ENCODE assay signal across 20 mouse cellular contexts in the genomic region with DNA sequence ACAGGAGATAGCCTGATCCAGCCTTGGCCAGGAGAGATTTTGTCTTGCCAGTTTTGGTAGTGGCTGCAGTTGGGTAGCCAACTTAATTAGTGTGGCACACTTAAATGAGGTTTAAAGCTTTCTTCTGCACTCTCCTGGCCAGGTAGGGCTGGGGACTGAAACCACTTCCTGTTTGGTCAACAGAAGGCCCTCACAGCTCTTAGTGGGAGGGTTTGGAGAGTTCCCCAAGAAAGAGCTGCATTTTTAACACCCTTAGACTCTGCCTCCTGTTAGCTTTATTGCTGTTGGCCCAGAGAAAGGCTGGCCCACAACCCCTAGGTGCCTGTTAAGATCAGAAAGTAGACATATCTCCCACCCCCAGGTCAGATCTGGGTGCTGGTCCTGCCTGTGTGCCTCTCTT. TPM values are rescaled to one million over a fixed set of nuclear protein-coding genes. Genes with fewer than 3 reads are reported as not detected.
A peak's percentile ranks its signal among the peaks of the same experiment; 100 is the strongest.
DNase-seq lines count a peak whose midpoint lies in the region; ATAC-seq and TF ChIP-seq lines count a peak whose summit lies in the region.
"Had no signal": no experiment of that assay in that cellular context is flagged by ENCODE, and none has a peak within 500 bp of the region (broad histone marks: within the 10 kb centered on the region; RNA-seq: fewer than 3 reads in every experiment).

No protein-coding gene starts in this region.

- peaks cover 8% of the 10 kb centered on the region; the same call in 1 of the 2 replicates for H3K4me1 ChIP-seq in cerebellum, adult 2 months (ENCODE audit: control insufficient read depth, insufficient read depth, low read length)
- H3K4me1 ChIP-seq in heart, postnatal 0 days (ENCODE audit: control insufficient read depth, insufficient read depth), result peaks cover 25% of the 10 kb centered on the region
- peaks cover 22% of the 10 kb centered on the region for H3K4me1 ChIP-seq in heart, embryonic 12.5 days (replicated peaks)
- peaks cover 13% of the 10 kb centered on the region; the same call in 1 of the 2 replicates for H3K4me1 ChIP-seq in brown adipose tissue, adult 24 weeks (ENCODE audit: control insufficient read depth, insufficient read depth, insufficient read length, low read length)
- H3K4me1 ChIP-seq in limb, embryonic 15.5 days, result peaks cover 5% of the 10 kb centered on the region; the same call in 1 of the 2 replicates
- H3K4me1 ChIP-seq: embryonic facial prominence, embryonic 12.5 days had no signal

- no peak overlapping the region for H3K4me3 ChIP-seq in cerebellum, adult 2 months (replicated peaks; ENCODE audit: insufficient read depth, low read depth, low read length)
- no peak overlapping the region for H3K4me3 ChIP-seq in heart, postnatal 0 days (ENCODE audit: low read depth, low read length)
- no peak overlapping the region for H3K4me3 ChIP-seq in heart, embryonic 12.5 days
- H3K4me3 ChIP-seq in brown adipose tissue, adult 24 weeks (ENCODE audit: insufficient read depth, low read depth, low read length), result no peak overlapping the region
- no peak overlapping the region for H3K4me3 ChIP-seq in limb, embryonic 15.5 days
- H3K4me3 ChIP-seq: embryonic facial prominence, embryonic 12.5 days; hindbrain, embryonic 15.5 days; kidney, embryonic 15.5 days; limb, embryonic 12.5 days had no signal

- DNase-seq in cerebellum, adult 2 months, result no peak
- no peak for DNase-seq in cerebellum, adult 8-10 months
- no peak for DNase-seq in heart, postnatal 0 days (ENCODE audit: low spot score)
- no peak for DNase-seq in ovary, postnatal 36 days (ENCODE audit: low spot score)
- DNase-seq: adrenal gland, postnatal 25 days; cerebellum, adult 11-12 months; liver, postnatal 0 days; right cerebral cortex, postnatal 4 days; thymus, adult 2 months had no signal

- no peak overlapping the region for H3K4me2 ChIP-seq in heart, postnatal 0 days (ENCODE audit: low read depth, low read length)
- no peak overlapping the region for H3K4me2 ChIP-seq in heart, embryonic 12.5 days
- H3K4me2 ChIP-seq in limb, embryonic 15.5 days, result no peak overlapping the region
- H3K4me2 ChIP-seq: embryonic facial prominence, embryonic 12.5 days; hindbrain, embryonic 15.5 days; kidney, embryonic 15.5 days; limb, embryonic 12.5 days had no signal

- no peaks in the 10 kb centered on the region for H3K36me3 ChIP-seq in heart, postnatal 0 days (replicated peaks; ENCODE audit: control insufficient read depth, insufficient read depth, low read length)
- no peaks in the 10 kb centered on the region for H3K36me3 ChIP-seq in heart, embryonic 12.5 days
- H3K36me3 ChIP-seq in limb, embryonic 15.5 days, result no peaks in the 10 kb centered on the region
- H3K36me3 ChIP-seq: embryonic facial prominence, embryonic 12.5 days; hindbrain, embryonic 15.5 days; kidney, embryonic 15.5 days; limb, embryonic 12.5 days had no signal

- no peak for TF ChIP-seq EP300 in heart, postnatal 0 days (IDR thresholded peaks at IDR 0.05; ENCODE audit: low read depth)

- no peak for ATAC-seq in heart, postnatal 0 days (ENCODE audit: insufficient read depth, low read depth)
- ATAC-seq in heart, embryonic 12.5 days (ENCODE audit: insufficient number of reproducible peaks, low FRiP score), result no peak
- no peak for ATAC-seq in limb, embryonic 15.5 days (ENCODE audit: insufficient number of reproducible peaks, low FRiP score, low TSS enrichment, low read depth)
- no peak; the same call in 1 of the 2 replicates for ATAC-seq in megakaryocyte progenitor cell, adult 5-6 weeks (replicated peaks; ENCODE audit: poor library complexity)
- ATAC-seq: forebrain, embryonic 16.5 days; intestine, embryonic 16.5 days; liver, postnatal 0 days; midbrain, embryonic 16.5 days had no signal

- no peak for TF ChIP-seq POLR2A in cerebellum, adult 2 months (IDR thresholded peaks at IDR 0.05; ENCODE audit: borderline replicate concordance, insufficient read depth, low read length)

- 0 out of 2 replicates have a peak overlapping the region, but pooled peaks have one; percentile 2 for H3K27ac ChIP-seq in cerebellum, adult 2 months (ENCODE audit: insufficient read depth, low read length)
- peak overlapping the region; percentile 51; the same call in 1 of the 2 replicates for H3K27ac ChIP-seq in heart, postnatal 0 days (ENCODE audit: low read depth)
- H3K27ac ChIP-seq in heart, embryonic 12.5 days (ENCODE audit: poor library complexity, severe bottlenecking), result no peak overlapping the region
- peak overlapping the region; percentile 62 for H3K27ac ChIP-seq in brown adipose tissue, adult 24 weeks (replicated peaks; ENCODE audit: low read depth, low read length)
- H3K27ac ChIP-seq in limb, embryonic 15.5 days, result peak overlapping the region; percentile 5; the same call in 1 of the 2 replicates
- H3K27ac ChIP-seq: embryonic facial prominence, embryonic 12.5 days; hindbrain, embryonic 15.5 days; kidney, embryonic 15.5 days; limb, embryonic 12.5 days had no signal

- no peak for TF ChIP-seq CTCF in cerebellum, adult 2 months (IDR thresholded peaks at IDR 0.05; ENCODE audit: borderline replicate concordance, insufficient read depth, low read depth, low read length)
- no peak for TF ChIP-seq CTCF in heart, postnatal 0 days (IDR thresholded peaks at IDR 0.05; ENCODE audit: low read depth)

- no peaks in the 10 kb centered on the region for H3K9me3 ChIP-seq in heart, postnatal 0 days (replicated peaks; ENCODE audit: control insufficient read depth, low read length)
- no peaks in the 10 kb centered on the region for H3K9me3 ChIP-seq in heart, embryonic 12.5 days (replicated peaks)
- H3K9me3 ChIP-seq in limb, embryonic 15.5 days, result no peaks in the 10 kb centered on the region
- H3K9me3 ChIP-seq: embryonic facial prominence, embryonic 12.5 days; hindbrain, embryonic 15.5 days; kidney, embryonic 15.5 days; limb, embryonic 12.5 days had no signal

- no peaks in the 10 kb centered on the region; the same call in 1 of the 2 replicates for H3K27me3 ChIP-seq in cerebellum, adult 2 months (ENCODE audit: control insufficient read depth, insufficient read depth, low read length)
- no peaks in the 10 kb centered on the region for H3K27me3 ChIP-seq in heart, postnatal 0 days (ENCODE audit: control insufficient read depth, insufficient read depth, low read length)
- no peaks in the 10 kb centered on the region for H3K27me3 ChIP-seq in heart, embryonic 12.5 days (replicated peaks)
- H3K27me3 ChIP-seq in limb, embryonic 15.5 days, result no peaks in the 10 kb centered on the region
- H3K27me3 ChIP-seq: embryonic facial prominence, embryonic 12.5 days; hindbrain, embryonic 15.5 days; kidney, embryonic 15.5 days; limb, embryonic 12.5 days had no signal

- H3K9ac ChIP-seq in heart, postnatal 0 days (replicated peaks; ENCODE audit: low read depth, low read length), result no peak overlapping the region
- H3K9ac ChIP-seq in heart, embryonic 12.5 days, result no peak overlapping the region
- H3K9ac ChIP-seq in limb, embryonic 15.5 days, result no peak overlapping the region
- H3K9ac ChIP-seq: embryonic facial prominence, embryonic 12.5 days; hindbrain, embryonic 15.5 days; kidney, embryonic 15.5 days; limb, embryonic 12.5 days; liver, postnatal 0 days had no signal

RNA-seq across cellular contexts. Expression of gene Grk5, which starts 45.5 kb away (rescaled TPM):
- 9.6 and 11.0 TPM in 2 replicates for polyA plus RNA-seq in cerebellum, adult 2 months (2012; rRNA removed)
- 12.8 and 14.6 TPM in 2 replicates for total RNA-seq in heart, postnatal 0 days (2014; rRNA removed; ENCODE audit: low replicate concordance)
- polyA plus RNA-seq in heart, postnatal 0 days (2015; fragmentation: Nextera tagmentation; extraction: Ambion mirVana), result 2.6 and 2.9 TPM in 2 replicates
- polyA plus RNA-seq in heart, embryonic 12.5 days (2016; fragmentation: Nextera tagmentation; extraction: Ambion mirVana), result 4.7 and 5.1 TPM in 2 replicates
- 16.7 and 22.8 TPM in 2 replicates for polyA plus RNA-seq in brown adipose tissue, adult 24 weeks (2012; ENCODE audit: insufficient read depth, insufficient read length, missing spikeins)
- polyA plus RNA-seq in limb, embryonic 15.5 days (2015; fragmentation: Nextera tagmentation; extraction: Ambion mirVana), result 1.6 and 2.5 TPM in 2 replicates
- 0.81 and 0.96 TPM in 2 replicates for total RNA-seq in megakaryocyte progenitor cell, adult 5-6 weeks (2015)
- total RNA-seq in megakaryocyte progenitor cell, adult 5-6 weeks (2017), result 0.88 and 3.3 TPM in 2 replicates
